Mouse (Mus musculus): ENCODE results near the gene Gm28079. TPM values are rescaled to one million over a fixed set of nuclear protein-coding genes. Genes with fewer than 3 reads are reported as not detected.
"Not testable (repeated sequence)": the region's sequence is repeated elsewhere in the genome, so short reads cannot be mapped to it uniquely, and the experiment has no call there.

The Gm28079 gene
- total RNA-seq (2015) = not detected in 2 replicates
- not detected in 2 replicates for total RNA-seq (2017)

- not testable (repeated sequence) for ATAC-seq (replicated peaks; ENCODE audit: poor library complexity)
Measured at GRCm38 (mm10) chrY:70014799-70015198, at the start of gene Gm28079. Gene Gm28079 (minus strand): TSS chrY:70014899.
